Mouse (Mus musculus): Measurements from ENCODE around the gene Mpzl1. TPM values are rescaled to one million over a fixed set of nuclear protein-coding genes. Genes with fewer than 3 reads are reported as not detected.

Mpzl1 gene
- polyA plus RNA-seq, 1 experiment from 2014 or later = 35.3 TPM

DNA sequence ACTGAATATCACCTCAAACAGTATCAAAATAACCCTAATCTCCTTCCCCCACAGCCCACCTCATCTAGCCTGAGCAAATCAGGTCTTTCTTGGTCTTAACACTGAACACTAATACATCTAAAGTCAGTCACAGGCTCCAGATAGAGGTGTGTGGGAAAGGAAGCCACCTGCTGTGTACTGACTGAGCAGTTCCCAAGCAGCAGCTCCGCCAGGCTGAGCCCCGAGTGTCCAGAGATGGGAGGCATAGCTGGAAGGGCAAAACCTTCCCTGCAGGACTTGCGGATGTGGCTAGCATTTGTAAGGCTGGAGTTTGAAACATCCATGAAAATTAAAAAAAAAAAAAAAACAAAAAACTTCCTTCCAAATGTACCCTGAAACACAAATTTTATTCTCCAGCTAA lies 29.2 kb downstream of the Mpzl1 start:
- H3K27me3 ChIP-seq = no peaks in the 10 kb centered on the region
- ChIA-PET CTCF (no interaction called here), POLR2A (no interaction called here)
- no peak for TF ChIP-seq CTCF (IDR thresholded peaks at IDR 0.05)
- DNase-seq (ENCODE audit: low read depth, low spot score) = no peak
- no peak for ATAC-seq
- in situ Hi-C loops (cut with MboI; ENCODE audit: low pct_unique_long_range_greater_than_20kb) = no loop called here

GRCm38 (mm10) chr1:165604203-165604602 lies 30.1 kb downstream of the Mpzl1 start:
- in situ Hi-C loops (cut with MboI; ENCODE audit: low pct_unique_long_range_greater_than_20kb) = no loop called here
- POLR2A ChIA-PET = no interaction called here
- no peak for TF ChIP-seq CTCF (IDR thresholded peaks at IDR 0.05)
- ATAC-seq = no peak
- DNase-seq (ENCODE audit: low read depth, low spot score) = no peak
- CTCF ChIA-PET = no interaction called here
- H3K27me3 ChIP-seq = no peaks in the 10 kb centered on the region

DNA sequence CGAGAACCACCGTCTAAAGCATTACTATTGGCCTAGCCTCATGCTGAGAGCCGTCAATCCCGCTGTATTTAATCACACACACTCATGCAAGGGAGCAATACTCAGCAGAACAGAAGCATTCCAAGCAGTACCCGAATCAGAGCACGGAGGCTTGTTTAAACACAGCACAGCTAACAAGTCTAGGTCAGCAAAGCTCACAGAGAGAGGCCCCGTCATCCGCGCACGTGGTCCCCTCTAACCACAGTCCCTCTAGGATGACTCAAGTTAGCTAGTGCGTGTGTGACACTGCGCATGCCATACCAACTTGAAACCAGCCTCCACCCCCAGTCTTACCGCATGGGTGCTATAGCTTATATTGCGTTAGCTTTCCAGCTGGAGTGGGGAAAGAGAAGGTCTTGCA lies 31.1 kb downstream of the Mpzl1 start:
- in situ Hi-C loops (cut with MboI; ENCODE audit: low pct_unique_long_range_greater_than_20kb) = no loop called here
- no peak for DNase-seq (ENCODE audit: low read depth, low spot score)
- ATAC-seq = no peak
- no peaks in the 10 kb centered on the region for H3K27me3 ChIP-seq
- ChIA-PET CTCF (no interaction called here), POLR2A (no interaction called here)
- TF ChIP-seq CTCF (IDR thresholded peaks at IDR 0.05) = no peak

GRCm38 (mm10) chr1:165601775-165602280 lies 32.5 kb downstream of the Mpzl1 start:
- no peak for TF ChIP-seq CTCF (IDR thresholded peaks at IDR 0.05)
- no peak for DNase-seq (ENCODE audit: low read depth, low spot score)
- ATAC-seq = no peak
- in situ Hi-C loops (cut with MboI; ENCODE audit: low pct_unique_long_range_greater_than_20kb) = no loop called here
- POLR2A ChIA-PET = interaction anchor here (1.0 kb wide), 1 partner anchor 11 kb away, joined by 3 read pairs; no protein-coding TSS in a partner anchor
- no peaks in the 10 kb centered on the region for H3K27me3 ChIP-seq
- CTCF ChIA-PET = no interaction called here

DNA sequence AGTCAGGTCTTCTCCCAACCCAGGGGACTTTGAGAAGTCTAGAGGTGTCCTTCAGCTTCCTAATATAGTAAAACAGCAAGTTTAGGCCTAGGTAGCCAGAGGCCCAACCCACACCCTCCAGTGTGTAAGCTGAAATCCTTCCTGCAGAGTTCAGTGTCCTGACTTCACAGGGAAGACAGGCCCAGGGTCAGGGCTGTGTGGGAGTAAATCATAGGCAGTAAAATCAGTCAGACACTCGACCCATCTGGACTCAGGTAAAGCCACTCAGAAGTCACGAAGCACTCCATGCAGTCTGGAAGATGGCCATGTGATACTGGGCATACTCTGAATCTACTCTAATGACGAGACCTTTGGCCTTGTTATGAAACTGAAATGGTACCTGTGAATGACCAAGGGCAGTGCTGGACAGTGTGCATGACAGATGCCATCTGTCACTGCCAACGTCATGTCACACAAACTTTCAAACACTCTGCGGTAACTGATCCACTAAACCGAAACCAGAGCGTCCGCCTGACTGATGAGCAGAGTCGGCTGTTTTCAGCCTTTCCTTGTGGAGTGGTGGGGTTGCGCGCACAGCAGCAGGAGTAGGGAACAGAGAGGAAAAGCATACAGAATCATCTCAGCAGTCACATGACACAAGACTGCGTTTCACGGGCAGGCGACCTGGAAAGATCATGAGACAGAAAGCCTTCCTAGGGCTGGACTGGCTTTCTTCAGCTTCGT lies 39.5 kb downstream of the Mpzl1 start:
- POLR2A ChIA-PET = no interaction called here
- no peak for TF ChIP-seq CTCF (IDR thresholded peaks at IDR 0.05)
- H3K27me3 ChIP-seq = no peaks in the 10 kb centered on the region
- DNase-seq (ENCODE audit: low read depth, low spot score) (no peak), ATAC-seq (no peak)
- CTCF ChIA-PET = interaction anchor here (1.2 kb wide), 1 partner anchor 10 kb away, joined by 3 read pairs; no protein-coding TSS in a partner anchor
- in situ Hi-C loops (cut with MboI; ENCODE audit: low pct_unique_long_range_greater_than_20kb) = no loop called here

GRCm38 (mm10) chr1:165592295-165593082 lies 41.8 kb downstream of the Mpzl1 start:
- no peak for ATAC-seq
- no peak for TF ChIP-seq CTCF (IDR thresholded peaks at IDR 0.05)
- H3K27me3 ChIP-seq = no peaks in the 10 kb centered on the region
- in situ Hi-C loops (cut with MboI; ENCODE audit: low pct_unique_long_range_greater_than_20kb) = no loop called here
- POLR2A ChIA-PET = no interaction called here
- DNase-seq (ENCODE audit: low read depth, low spot score) = no peak
- CTCF ChIA-PET = no interaction called here

GRCm38 (mm10) chr1:165590760-165591159 lies 43.6 kb downstream of the Mpzl1 start:
- ATAC-seq (no peak), DNase-seq (ENCODE audit: low read depth, low spot score) (no peak)
- in situ Hi-C loops (cut with MboI; ENCODE audit: low pct_unique_long_range_greater_than_20kb) = no loop called here
- CTCF ChIA-PET = no interaction called here
- no peak for TF ChIP-seq CTCF (IDR thresholded peaks at IDR 0.05)
- no peaks in the 10 kb centered on the region for H3K27me3 ChIP-seq
- POLR2A ChIA-PET = no interaction called here

DNA sequence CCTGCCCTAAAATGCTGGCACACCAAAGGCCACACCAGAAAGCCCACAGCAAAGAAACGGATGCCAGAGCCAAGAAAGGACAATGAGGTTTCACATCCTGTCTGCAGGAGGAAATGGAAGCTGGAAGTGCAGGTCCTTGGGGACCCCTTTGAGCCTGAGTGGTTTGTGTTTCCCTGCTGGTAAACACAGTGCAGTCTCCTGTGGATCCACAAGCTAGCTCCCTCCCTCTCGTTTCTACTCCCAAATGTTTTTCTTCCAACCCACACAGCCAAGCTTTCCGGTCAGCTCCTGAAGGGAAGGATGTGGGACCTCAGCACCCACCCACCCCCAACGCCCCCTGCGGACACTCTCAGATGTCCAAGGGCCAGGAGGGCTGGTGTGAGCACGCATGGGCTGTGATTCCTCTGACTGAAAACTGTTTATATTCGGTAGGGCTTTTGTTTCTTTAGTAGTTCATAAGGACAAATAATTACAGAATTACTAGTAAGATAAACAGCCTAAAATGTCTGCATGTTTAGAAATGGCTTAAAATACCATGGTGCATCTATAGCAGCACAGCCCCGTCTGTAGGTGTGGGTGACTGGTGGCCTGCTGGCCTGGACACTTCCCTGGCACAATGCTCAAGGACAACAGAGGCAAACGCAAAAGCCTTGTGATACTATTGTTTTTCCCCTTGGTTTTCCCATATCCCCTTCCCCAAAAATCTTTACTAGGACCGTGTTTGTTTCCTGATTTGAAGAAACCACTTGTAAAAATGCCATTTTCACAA lies 44.9 kb downstream of the Mpzl1 start:
- in situ Hi-C loops (cut with MboI; ENCODE audit: low pct_unique_long_range_greater_than_20kb) = no loop called here
- no peaks in the 10 kb centered on the region for H3K27me3 ChIP-seq
- no peak for TF ChIP-seq CTCF (IDR thresholded peaks at IDR 0.05)
- CTCF ChIA-PET = no interaction called here
- no peak for DNase-seq (ENCODE audit: low read depth, low spot score)
- POLR2A ChIA-PET = interaction anchor here (0.5 kb wide), 1 partner anchor 44 kb away, joined by 3 read pairs; no protein-coding TSS in a partner anchor
- ATAC-seq = no peak

GRCm38 (mm10) chr1:165587845-165588244 lies 46.5 kb downstream of the Mpzl1 start:
- ChIA-PET CTCF (interaction anchor here (0.9 to 1.9 kb wide), 2 partner anchors 67 to 71 kb away, joined by 3 to 7 read pairs; no protein-coding TSS in a partner anchor), POLR2A (no interaction called here)
- no peaks in the 10 kb centered on the region for H3K27me3 ChIP-seq
- ATAC-seq (no peak), DNase-seq (ENCODE audit: low read depth, low spot score) (no peak)
- in situ Hi-C loops (cut with MboI; ENCODE audit: low pct_unique_long_range_greater_than_20kb) = no loop called here
- no peak for TF ChIP-seq CTCF (IDR thresholded peaks at IDR 0.05)

- DNase-seq (ENCODE audit: low read depth, low spot score) (no peak), ATAC-seq (no peak)
- ChIA-PET CTCF (interaction anchor here (1.9 kb wide), 1 partner anchor 73 kb away, joined by 7 read pairs; no protein-coding TSS in a partner anchor), POLR2A (interaction anchor here (0.6 to 0.8 kb wide), 2 partner anchors 72 to 73 kb away, joined by 4 read pairs; no protein-coding TSS in a partner anchor)
- in situ Hi-C loops (cut with MboI; ENCODE audit: low pct_unique_long_range_greater_than_20kb) = no loop called here
- H3K27me3 ChIP-seq = no peaks in the 10 kb centered on the region
- TF ChIP-seq CTCF (IDR thresholded peaks at IDR 0.05) = no peak
These were observed 48.0 kb downstream of the Mpzl1 start for GRCm38 (mm10) chr1:165586366-165586765.
